Mouse (Mus musculus) limb, embryonic 10.5 days (tissue): ENCODE measurements around the gene Agbl3. TPM values are rescaled to one million over a fixed set of nuclear protein-coding genes. Genes with fewer than 3 reads are reported as not detected.

Source experiments
- DNase-seq: peaks from one replicate; pipeline ENCODE4 v3.0.0-alpha.2; 2017; ENCODE audit warnings: low spot score
- H3K27ac ChIP-seq: fragments of 300-500 bp; sonication (generic); 2 replicates; pipeline ENCODE4 v1.5.1; 2016; ENCODE audit warnings: mild to moderate bottlenecking
- H3K27me3 ChIP-seq: fragments of 300-500 bp; sonication (generic); 2 replicates; pipeline ENCODE4 v1.6.1; 2016; ENCODE audit warnings: low read depth, mild to moderate bottlenecking; ENCODE audit not compliant: poor library complexity, severe bottlenecking
- H3K36me3 ChIP-seq: fragments of 300-500 bp; sonication (generic); 2 replicates; pipeline ENCODE4 v1.6.1; 2016; ENCODE audit warnings: mild to moderate bottlenecking, moderate library complexity
- H3K4me1 ChIP-seq: fragments of 300-500 bp; sonication (generic); 2 replicates; pipeline ENCODE4 v1.6.1; 2016
- H3K4me3 ChIP-seq: fragments of 300-500 bp; sonication (generic); 2 replicates; pipeline ENCODE4 v1.5.1; 2016; ENCODE audit warnings: mild to moderate bottlenecking, moderate library complexity
- H3K9me3 ChIP-seq: fragments of 300-500 bp; sonication (generic); replicated peaks from 2 replicates; pipeline ENCODE4 v1.6.1; 2016; ENCODE audit warnings: mild to moderate bottlenecking
- WGBS: fragments of 180-500 bp; shearing (Covaris S2); methylation state at CpG from one replicate; pipeline ENCODE4 v1.1.7; 2016; 5-methylcytosine and 5-hydroxymethylcytosine counted together
- polyA plus RNA-seq: library from polyadenylated mRNA; unstranded; fragments of >200 nt; fragmentation: Nextera tagmentation; extraction: Ambion mirVana; gene quantifications from 2 replicates; pipeline ENCODE4 v1.2.1, GENCODE M21; 2016

Gene Agbl3
- polyA plus RNA-seq, 1 experiment from 2014 or later = 4.7 TPM

DNA sequence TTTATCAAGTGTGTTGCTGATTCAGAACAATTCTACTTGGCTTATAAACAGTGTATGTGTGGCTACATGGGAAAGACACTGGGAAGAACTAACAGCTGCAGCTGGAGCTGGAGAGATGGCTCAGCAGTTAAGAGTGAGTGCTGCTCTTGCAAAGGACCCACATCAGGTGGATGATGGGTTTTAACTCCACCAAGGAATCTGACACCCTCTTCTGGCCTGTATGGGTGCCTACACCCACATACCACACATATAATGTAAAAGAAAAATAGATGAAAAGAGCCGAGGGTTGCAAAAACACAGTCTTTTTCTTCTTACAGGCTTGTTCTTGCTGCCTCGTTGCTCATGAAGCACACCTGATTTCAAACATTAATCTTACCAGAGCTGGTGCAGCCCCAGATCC, 125.9 kb downstream of the Agbl3 start:
- DNase-seq = no peak
- Histone ChIP-seq H3K4me3 (no peak overlapping the region), H3K4me1 (peaks cover 16% of the 10 kb centered on the region), H3K27me3 (no peaks in the 10 kb centered on the region), H3K9me3 (no peaks in the 10 kb centered on the region), H3K36me3 (peaks cover 74% of the 10 kb centered on the region), H3K27ac (no peak overlapping the region)
- WGBS = 82% methylated on average over 2 of the region's 2 CpGs

DNA sequence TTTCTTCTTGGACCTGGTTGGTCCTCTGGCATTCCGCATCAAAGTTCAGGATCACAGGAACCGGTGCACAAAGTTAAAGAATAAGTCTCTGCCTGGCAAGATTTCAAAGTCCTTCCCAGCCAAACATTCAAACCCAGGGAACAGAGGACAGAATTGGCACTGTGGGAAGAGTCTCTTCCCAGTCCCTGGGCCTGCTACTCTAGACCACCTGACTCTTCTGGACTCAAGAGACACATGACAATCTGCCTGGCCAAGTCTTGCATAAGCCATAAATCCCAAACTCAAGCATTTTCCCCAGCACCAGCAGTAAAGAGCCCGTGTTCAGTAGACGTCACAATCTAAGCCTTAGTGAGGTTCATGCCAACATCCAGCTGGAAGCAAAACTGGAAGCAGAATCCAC, 126.4 kb downstream of the Agbl3 start:
- DNase-seq = no peak
- 96% methylated on average over 4 of the region's 4 CpGs for WGBS
- H3K9me3 ChIP-seq = no peaks in the 10 kb centered on the region
- H3K4me1 ChIP-seq = peaks cover 16% of the 10 kb centered on the region
- no peaks in the 10 kb centered on the region for H3K27me3 ChIP-seq
- H3K36me3 ChIP-seq = peaks cover 69% of the 10 kb centered on the region
- no peak overlapping the region for H3K4me3 ChIP-seq
- H3K27ac ChIP-seq = no peak overlapping the region

DNA sequence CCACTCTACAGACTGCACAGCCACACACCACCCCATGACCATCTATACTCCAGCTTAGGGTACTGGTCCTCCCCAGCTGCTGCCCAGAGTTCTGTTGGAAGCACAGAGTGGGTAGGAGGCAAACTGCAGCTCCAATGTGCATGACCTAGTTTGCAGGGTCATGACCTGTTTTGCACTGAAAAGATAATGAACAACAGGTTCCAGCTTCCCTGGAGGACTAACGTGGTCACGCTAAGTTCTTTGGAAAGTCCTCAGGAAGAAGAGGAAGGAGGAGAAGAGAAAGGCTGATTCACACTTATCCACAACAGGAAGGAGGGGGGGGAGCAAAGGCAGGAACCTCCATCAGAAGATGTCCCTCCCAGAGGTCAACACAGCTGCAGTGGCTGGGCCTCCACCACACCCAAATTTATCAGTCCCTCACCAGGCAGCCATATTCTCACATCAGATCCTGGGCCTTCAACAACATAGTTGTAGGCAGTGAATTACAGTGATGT, 126.9 kb downstream of the Agbl3 start:
- Histone ChIP-seq H3K36me3 (peaks cover 64% of the 10 kb centered on the region), H3K9me3 (no peaks in the 10 kb centered on the region), H3K27me3 (no peaks in the 10 kb centered on the region), H3K4me1 (peaks cover 16% of the 10 kb centered on the region), H3K27ac (no peak overlapping the region), H3K4me3 (no peak overlapping the region)
- no peak for DNase-seq
- WGBS = 52% methylated on average over 2 of the region's 2 CpGs

DNA sequence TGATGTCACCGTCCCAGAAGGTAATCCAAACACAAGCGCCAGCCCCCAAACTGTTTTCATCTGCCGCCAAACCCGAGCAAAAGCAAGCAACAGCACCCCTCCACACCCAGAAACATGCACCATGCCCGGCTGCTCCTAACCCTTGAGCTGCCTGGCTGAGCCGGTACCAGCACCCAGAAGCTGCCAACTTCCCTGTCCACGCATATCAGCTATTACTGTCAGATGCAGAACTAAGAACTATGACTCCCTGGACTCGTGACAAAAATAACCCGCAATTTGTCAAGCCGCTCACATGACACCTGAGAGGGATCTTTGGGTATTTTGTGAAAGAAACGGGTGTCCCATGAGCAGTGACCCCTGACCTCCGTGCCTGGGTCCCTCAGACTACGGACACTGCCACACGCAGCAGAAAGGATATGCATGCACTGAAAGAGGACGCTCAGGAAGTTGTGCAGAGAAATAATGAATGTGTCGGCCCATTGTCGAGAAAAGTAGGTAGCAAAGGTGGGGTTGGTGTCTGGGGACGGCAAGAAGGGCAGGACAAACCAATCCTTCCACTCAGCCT, 127.5 kb downstream of the Agbl3 start:
- DNase-seq = no peak
- H3K27ac ChIP-seq = no peak overlapping the region
- peaks cover 59% of the 10 kb centered on the region for H3K36me3 ChIP-seq
- no peaks in the 10 kb centered on the region for H3K27me3 ChIP-seq
- peaks cover 16% of the 10 kb centered on the region for H3K4me1 ChIP-seq
- no peaks in the 10 kb centered on the region for H3K9me3 ChIP-seq
- H3K4me3 ChIP-seq = no peak overlapping the region
- 88% methylated on average over 18 of the region's 18 CpGs for WGBS

Other genes with a start within 250 kb of the Agbl3 start
- gene Cald1, start 181.9 kb upstream of the Agbl3 start, polyA plus RNA-seq = 89.4 and 131 TPM in 2 replicates
- 2.3 and 2.7 TPM in 2 replicates for gene Tmem140, start 82.7 kb downstream of the Agbl3 start, polyA plus RNA-seq
- 19.6 and 20.1 TPM in 2 replicates for gene Cyren, start 97.6 kb downstream of the Agbl3 start, polyA plus RNA-seq
- 9.6 and 13.0 TPM in 2 replicates for gene Wdr91, start 130.4 kb downstream of the Agbl3 start, polyA plus RNA-seq
- gene Stra8, start 139.7 kb downstream of the Agbl3 start, polyA plus RNA-seq = not detected in 2 replicates
- 0.18 and 0.45 TPM in 2 replicates for gene Slc23a4, start 208.0 kb downstream of the Agbl3 start, polyA plus RNA-seq